Mouse (Mus musculus) hindbrain, embryonic 15.5 days (tissue): ENCODE data around the gene Kdm2a. TPM values are rescaled to one million over a fixed set of nuclear protein-coding genes. Genes with fewer than 3 reads are reported as not detected.

ENCODE experiments used
- ATAC-seq: fragments of 200-750 bp; cut with Nextera tagmentation; 2 replicates; pipeline ENCODE4 v1.8.0; 2017; ENCODE audit warnings: low read depth, moderate number of reproducible peaks, moderate TSS enrichment; ENCODE audit not compliant: low FRiP score
- H3K27ac ChIP-seq: fragments of 300-500 bp; sonication (generic); replicated peaks from 2 replicates; pipeline ENCODE4 v1.5.1; 2015; ENCODE audit warnings: mild to moderate bottlenecking, inconsistent platforms
- H3K27me3 ChIP-seq: fragments of 300-500 bp; sonication (generic); 2 replicates; pipeline ENCODE4 v1.6.1; 2015; ENCODE audit warnings: control low read depth, inconsistent platforms
- H3K36me3 ChIP-seq: fragments of 300-500 bp; sonication (generic); 2 replicates; pipeline ENCODE4 v1.6.1; 2015; ENCODE audit warnings: control low read depth, inconsistent platforms
- H3K4me1 ChIP-seq: fragments of 300-500 bp; sonication (generic); replicated peaks from 2 replicates; pipeline ENCODE4 v1.6.1; 2015; ENCODE audit warnings: control low read depth, inconsistent platforms
- H3K4me2 ChIP-seq: fragments of 300-500 bp; sonication (generic); 2 replicates; pipeline ENCODE4 v1.6.1; 2015; ENCODE audit warnings: moderate library complexity, mild to moderate bottlenecking, inconsistent platforms
- H3K4me3 ChIP-seq: fragments of 300-500 bp; sonication (generic); 2 replicates; pipeline ENCODE4 v1.5.1; 2015; ENCODE audit warnings: mild to moderate bottlenecking, inconsistent platforms
- H3K9ac ChIP-seq: fragments of 300-500 bp; sonication (generic); 2 replicates; pipeline ENCODE4 v1.6.1; 2015; ENCODE audit warnings: inconsistent platforms
- H3K9me3 ChIP-seq: fragments of 300-500 bp; sonication (generic); 2 replicates; pipeline ENCODE4 v1.6.1; 2016; ENCODE audit warnings: control low read depth, inconsistent platforms
- WGBS: fragments of 180-500 bp; shearing (Covaris S2); methylation state at CpG from one replicate; pipeline ENCODE4 v1.1.7; 2015; 5-methylcytosine and 5-hydroxymethylcytosine counted together
- polyA plus RNA-seq: library from polyadenylated mRNA; unstranded; fragments of >200 nt; fragmentation: Nextera tagmentation; extraction: Ambion mirVana; gene quantifications from 2 replicates; pipeline ENCODE4 v1.2.1, GENCODE M21; 2015

Gene Kdm2a
- polyA plus RNA-seq, 1 experiment from 2014 or later: 36.3 TPM

DNA sequence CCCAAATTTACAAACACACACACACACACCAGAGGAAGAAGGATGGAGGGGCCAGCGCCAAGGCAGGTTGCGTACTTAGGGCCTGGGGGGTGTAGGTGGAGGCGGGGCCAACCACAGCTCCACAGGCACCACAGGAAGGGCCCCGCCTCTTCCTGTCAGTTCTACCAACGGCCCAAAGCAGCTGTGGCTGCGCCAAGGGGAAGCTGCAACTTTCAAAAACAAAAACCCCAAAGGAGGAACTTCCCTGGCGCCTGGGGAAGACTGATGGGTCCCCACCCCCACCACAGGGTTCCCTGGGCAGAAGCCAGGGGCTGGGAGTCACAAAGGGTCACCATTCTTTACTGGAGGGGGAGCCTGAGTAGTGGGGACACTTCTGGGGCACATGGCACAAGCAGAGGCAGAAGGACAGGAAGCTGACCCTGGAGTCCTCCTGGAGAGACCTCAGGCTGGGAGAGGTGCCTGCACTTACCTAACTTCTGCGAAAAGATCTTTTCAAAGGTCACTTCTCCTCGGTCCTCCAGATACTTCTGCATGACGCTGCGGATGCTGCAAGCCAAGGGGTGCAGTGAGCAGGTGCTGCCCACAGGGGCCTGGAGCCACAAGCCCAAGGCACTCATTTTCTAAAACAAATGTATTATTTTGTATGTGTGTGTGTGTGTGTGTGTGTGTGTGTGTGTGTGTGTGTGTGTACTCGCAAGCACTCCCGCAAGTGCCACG lies 103.5 kb downstream of the Kdm2a start:
- ATAC-seq: no peak
- Histone ChIP-seq H3K27me3 (no peaks in the 10 kb centered on the region), H3K9me3 (no peaks in the 10 kb centered on the region), H3K36me3 (peaks cover 35% of the 10 kb centered on the region), H3K4me1 (peaks cover 3% of the 10 kb centered on the region), H3K27ac (0 out of 2 replicates have a peak overlapping the region, but pooled peaks have one; percentile 25), H3K9ac (no peak overlapping the region), H3K4me2 (no peak overlapping the region), H3K4me3 (no peak overlapping the region)
- WGBS: 72% methylated on average over 14 of the region's 14 CpGs

DNA sequence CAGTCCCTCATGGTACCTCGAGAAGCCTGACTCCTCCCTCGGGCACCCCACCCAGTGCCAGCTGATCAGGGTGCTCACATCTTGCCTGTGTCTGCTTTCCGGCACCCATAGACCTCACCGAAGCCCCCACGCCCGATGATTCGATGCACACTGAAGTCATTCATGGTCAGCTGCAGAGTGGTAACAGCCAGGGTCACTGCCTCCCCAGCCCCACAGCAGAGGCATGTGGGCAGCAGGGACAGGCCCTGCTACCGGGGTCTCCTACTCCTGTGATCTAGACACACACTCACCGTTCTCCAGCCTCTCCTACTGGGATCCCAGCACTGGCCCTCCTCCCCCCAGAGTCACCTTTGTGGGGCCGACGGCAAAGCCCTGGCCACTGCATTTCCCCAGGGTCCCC lies 106.9 kb downstream of the Kdm2a start:
- Histone ChIP-seq H3K4me2 (no peak overlapping the region), H3K27ac (no peak overlapping the region), H3K9me3 (no peaks in the 10 kb centered on the region), H3K4me1 (no peaks in the 10 kb centered on the region), H3K4me3 (no peak overlapping the region), H3K9ac (no peak overlapping the region), H3K36me3 (peaks cover 62% of the 10 kb centered on the region), H3K27me3 (no peaks in the 10 kb centered on the region)
- 88% methylated on average over 11 of the region's 11 CpGs for WGBS
- no peak for ATAC-seq

DNA sequence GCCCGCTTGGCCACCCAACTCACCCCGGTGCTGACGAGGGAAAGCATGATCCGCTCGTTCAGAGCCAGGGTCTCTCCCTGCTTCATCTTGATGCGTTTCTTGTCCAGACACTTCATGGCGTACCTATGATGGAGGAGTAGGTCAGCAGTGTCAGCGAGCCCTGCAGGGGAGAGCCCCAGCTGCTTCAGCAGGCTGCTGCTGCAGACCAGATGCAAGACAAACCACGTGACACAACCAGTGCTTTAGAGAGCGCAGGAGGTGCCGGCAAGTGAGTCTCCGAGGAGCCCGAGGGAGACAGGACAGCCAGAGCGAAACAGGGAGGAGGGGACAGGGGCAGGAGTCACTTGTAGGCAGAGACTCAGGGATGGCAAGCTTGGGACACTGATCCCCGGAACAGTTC lies 107.3 kb downstream of the Kdm2a start:
- Histone ChIP-seq H3K4me2 (no peak overlapping the region), H3K9me3 (no peaks in the 10 kb centered on the region), H3K27ac (no peak overlapping the region), H3K27me3 (no peaks in the 10 kb centered on the region), H3K4me1 (no peaks in the 10 kb centered on the region), H3K4me3 (no peak overlapping the region), H3K36me3 (peaks cover 66% of the 10 kb centered on the region), H3K9ac (no peak overlapping the region)
- ATAC-seq: no peak
- 69% methylated on average over 15 of the region's 15 CpGs for WGBS

DNA sequence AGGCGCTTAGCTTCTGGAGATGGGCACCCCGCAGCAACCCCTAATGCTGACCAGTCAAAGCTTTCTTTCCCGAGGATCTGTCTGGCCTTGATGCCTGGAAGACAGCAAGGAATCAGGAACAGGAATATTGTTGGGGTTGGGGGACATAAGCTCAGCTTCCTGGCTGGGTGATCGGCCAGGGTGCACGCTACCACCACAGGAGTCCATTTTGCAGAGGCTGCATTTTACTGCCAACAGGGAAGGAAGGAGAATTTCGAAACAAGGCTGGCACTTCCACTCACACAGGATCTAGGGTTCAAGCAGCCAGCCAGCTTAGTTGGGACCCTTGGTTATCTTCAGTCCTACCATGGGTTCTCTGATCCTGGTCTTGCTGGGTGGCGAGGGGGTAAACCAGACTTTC lies 114.4 kb downstream of the Kdm2a start:
- Histone ChIP-seq H3K27ac (peak overlapping the region; percentile 76; the same call in 1 of the 2 replicates), H3K4me1 (peaks cover 25% of the 10 kb centered on the region), H3K9ac (0 out of 2 replicates have a peak overlapping the region, but pooled peaks have one; percentile 25), H3K9me3 (no peaks in the 10 kb centered on the region), H3K36me3 (peaks cover 38% of the 10 kb centered on the region), H3K4me2 (peak overlapping the region; percentile 83), H3K27me3 (no peaks in the 10 kb centered on the region), H3K4me3 (peak overlapping the region; percentile 71)
- no peak for ATAC-seq
- WGBS: 40% methylated on average over 7 of the region's 7 CpGs

DNA sequence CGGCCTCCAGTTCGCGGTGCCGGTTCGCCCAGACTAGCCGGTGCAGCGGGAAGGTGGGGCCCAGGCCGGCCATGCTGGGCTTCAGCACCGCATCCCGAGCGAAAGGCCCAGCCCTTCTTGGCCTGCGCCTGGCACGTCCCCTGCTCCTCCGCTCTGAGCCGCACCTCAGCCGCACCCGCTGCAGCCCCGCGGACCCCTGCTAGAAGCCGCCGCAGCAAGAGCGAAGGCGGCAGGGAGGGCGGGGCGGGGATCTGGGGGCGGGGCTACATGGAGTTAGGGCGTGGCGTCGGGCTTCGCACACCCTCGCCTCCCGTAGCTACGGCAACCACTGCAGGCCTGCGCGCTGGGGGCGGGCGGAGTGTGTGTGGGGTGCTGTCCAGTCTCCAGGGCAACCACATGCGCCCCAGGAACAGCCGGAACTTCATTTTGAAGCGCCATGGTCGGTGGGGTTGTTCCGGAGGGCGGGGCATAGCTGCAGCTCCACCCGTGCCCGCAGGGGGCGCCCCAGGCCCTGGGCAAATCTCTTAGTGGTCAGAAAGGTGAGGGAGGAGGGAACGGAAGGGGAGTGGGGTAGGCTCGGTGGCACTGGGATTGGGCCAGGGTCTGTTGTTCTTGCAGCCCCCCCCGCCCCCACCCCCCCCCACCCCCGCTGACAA lies 115.1 kb downstream of the Kdm2a start, which contains the start of gene Ankrd13d:
Ankrd13d (minus strand) TSS at position 240 of the 656 bp plus-strand sequence.
- Histone ChIP-seq H3K4me1 (peaks cover 25% of the 10 kb centered on the region), H3K4me3 (peak within 1 kb of the TSS; percentile 71), H3K9me3 (no peaks in the 10 kb centered on the region), H3K36me3 (peaks cover 38% of the 10 kb centered on the region), H3K27ac (peak within 1 kb of the TSS; percentile 76), H3K27me3 (no peaks in the 10 kb centered on the region), H3K9ac (peak within 1 kb of the TSS; percentile 82), H3K4me2 (peak within 1 kb of the TSS; percentile 83)
- WGBS: under 1% methylated on average over 44 of the region's 50 CpGs
- peak; percentile 96 for ATAC-seq

DNA sequence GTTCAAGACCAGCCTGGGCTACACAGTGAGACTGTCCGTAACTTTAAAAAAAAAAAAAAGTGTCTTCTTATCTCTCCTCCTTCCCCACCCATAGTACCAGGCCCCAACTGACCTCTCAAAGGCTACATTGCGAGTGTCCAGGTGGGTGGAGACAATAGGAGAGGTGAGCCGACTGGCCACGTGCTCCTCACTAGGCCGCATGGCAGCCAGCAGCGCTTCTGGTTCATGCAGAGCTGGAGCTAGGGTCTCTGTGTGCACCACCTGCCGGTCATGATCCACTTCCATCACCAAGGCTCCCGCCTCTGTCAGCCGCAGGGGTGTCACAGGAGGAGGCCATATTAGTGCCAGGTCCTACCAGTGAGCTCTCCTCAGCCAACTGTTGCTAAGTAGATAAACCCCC lies 117.7 kb downstream of the Kdm2a start:
- H3K9me3 ChIP-seq: no peaks in the 10 kb centered on the region
- WGBS: 99% methylated on average over 9 of the region's 9 CpGs
- H3K4me3 ChIP-seq: no peak overlapping the region
- H3K9ac ChIP-seq: no peak overlapping the region
- no peak for ATAC-seq
- H3K27me3 ChIP-seq: no peaks in the 10 kb centered on the region
- H3K36me3 ChIP-seq: peaks cover 17% of the 10 kb centered on the region
- H3K4me1 ChIP-seq: peaks cover 25% of the 10 kb centered on the region
- no peak overlapping the region for H3K27ac ChIP-seq
- H3K4me2 ChIP-seq: no peak overlapping the region

DNA sequence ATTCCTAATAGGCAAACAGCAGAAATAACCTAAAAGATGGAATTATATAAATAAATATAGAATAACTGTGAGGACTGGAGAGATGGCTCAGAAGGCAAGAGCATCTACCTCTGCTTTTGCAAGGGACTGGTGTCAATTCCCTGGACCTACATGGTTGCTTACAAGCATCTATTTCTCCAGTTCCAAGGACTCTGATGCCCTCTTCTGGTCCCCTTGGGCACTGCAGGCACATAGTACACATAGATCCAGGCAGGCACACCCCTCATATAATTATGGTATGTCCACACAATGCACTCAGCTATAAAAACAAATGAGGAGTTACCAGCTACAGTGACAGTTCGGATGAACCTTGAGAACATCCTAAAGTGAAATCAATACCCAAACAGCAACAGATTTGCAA lies 118.6 kb downstream of the Kdm2a start:
- no peak for ATAC-seq

DNA sequence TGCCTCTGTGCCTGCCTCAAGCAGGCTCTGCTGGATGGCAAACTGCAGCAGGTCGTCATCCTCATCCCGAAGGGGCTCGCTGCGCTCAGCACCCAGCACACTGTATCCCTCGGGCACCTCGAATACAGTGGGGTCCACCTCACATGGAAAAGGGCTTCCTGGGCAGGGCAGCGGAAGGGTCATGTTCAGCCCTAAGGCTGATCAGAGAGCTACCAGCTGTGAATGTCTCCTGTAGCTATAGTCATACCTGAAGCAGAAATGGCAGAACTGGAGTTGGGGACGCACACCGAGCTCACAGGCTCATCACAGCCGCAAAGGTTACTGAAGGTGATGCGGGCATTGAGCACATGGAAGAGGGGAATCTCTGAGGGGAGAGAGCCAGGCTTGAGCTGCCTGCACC lies 127.1 kb downstream of the Kdm2a start:
- Histone ChIP-seq H3K27me3 (peaks cover 15% of the 10 kb centered on the region), H3K4me1 (peaks cover 10% of the 10 kb centered on the region; the same call in 1 of the 2 replicates), H3K4me2 (no peak overlapping the region), H3K9me3 (no peaks in the 10 kb centered on the region), H3K9ac (no peak overlapping the region), H3K36me3 (peaks cover 6% of the 10 kb centered on the region), H3K27ac (no peak overlapping the region), H3K4me3 (no peak overlapping the region)
- WGBS: 94% methylated on average over 11 of the region's 11 CpGs
- ATAC-seq: no peak

More for the DNA sequence above, 118.6 kb downstream of the Kdm2a start:
- Histone ChIP-seq H3K9ac (no peak overlapping the region), H3K27me3 (no peaks in the 10 kb centered on the region), H3K4me2 (no peak overlapping the region), H3K9me3 (no peaks in the 10 kb centered on the region), H3K4me1 (peaks cover 25% of the 10 kb centered on the region), H3K27ac (no peak overlapping the region), H3K4me3 (no peak overlapping the region), H3K36me3 (peaks cover 17% of the 10 kb centered on the region)
- 100% methylated on average over 1 of the region's 1 CpGs for WGBS

DNA sequence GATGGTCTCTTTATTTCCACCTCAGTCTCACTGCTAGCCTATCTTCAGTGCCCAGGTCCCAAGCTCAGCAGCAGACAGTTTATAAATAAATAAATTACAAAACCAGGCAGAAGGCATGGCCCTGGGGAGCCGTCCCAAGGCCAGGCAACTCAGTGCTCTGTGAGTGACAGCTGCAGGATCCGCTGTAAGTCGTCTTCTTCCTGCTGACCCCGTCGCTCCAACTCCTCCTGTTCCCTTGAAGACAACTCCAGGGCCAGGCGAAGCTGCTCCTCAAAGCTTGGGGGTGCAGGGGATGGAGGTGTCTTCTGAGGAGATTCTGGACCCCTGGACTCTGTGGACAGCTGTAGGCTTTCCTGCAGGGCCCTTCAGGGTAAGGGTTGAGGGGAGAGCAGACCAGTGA lies 127.9 kb downstream of the Kdm2a start:
- Histone ChIP-seq H3K36me3 (peaks cover 6% of the 10 kb centered on the region), H3K4me2 (no peak overlapping the region), H3K27me3 (peaks cover 15% of the 10 kb centered on the region), H3K9me3 (no peaks in the 10 kb centered on the region), H3K4me1 (peaks cover 10% of the 10 kb centered on the region; the same call in 1 of the 2 replicates), H3K4me3 (no peak overlapping the region), H3K27ac (no peak overlapping the region), H3K9ac (no peak overlapping the region)
- WGBS: 68% methylated on average over 6 of the region's 6 CpGs
- no peak for ATAC-seq

DNA sequence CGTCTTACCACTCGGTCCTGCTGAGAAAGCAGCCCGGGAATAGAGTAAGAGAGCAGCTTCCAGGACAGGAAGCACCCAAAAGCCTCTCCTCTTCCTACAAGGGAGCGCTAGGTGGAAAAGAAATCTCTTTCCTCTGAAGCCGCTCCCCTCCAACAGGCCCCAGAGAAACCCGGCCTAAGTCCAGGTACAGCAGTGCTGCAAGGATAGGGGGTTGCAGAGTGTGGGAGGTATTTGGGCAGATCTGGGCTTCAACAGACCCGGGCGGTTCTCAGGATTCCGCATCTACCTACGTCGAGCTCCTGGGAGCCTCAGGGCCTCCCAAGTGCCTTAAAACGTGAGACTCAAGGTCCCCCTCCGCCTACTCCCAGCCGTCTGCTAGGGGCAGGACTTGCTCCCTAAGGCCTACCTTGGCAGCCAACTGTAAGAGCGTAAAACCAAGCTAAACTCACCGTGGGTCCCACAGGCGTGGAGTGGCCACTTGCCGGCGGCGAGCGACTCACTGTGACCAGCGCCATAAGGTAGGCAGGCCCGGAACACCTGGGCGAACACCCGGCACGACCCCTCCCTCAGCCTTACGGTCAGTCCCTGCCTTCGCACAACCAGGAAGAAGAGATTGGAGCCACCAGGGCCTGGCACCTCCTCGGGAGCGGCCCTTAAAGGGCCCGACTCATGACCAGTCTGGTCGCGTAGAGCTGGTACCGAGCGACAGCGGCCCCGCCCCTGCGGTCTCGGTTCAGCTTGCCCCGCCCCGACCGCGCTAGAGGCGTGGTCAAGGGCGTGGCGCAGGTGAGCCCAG lies 129.3 kb downstream of the Kdm2a start, which contains the start of gene Ssh3:
Ssh3 (minus strand) TSS at position 615 of the 796 bp plus-strand sequence.
- Histone ChIP-seq H3K36me3 (peaks cover 6% of the 10 kb centered on the region), H3K27me3 (peaks cover 15% of the 10 kb centered on the region), H3K9me3 (no peaks in the 10 kb centered on the region), H3K4me2 (peak within 1 kb of the TSS; percentile 53), H3K4me1 (peaks cover 10% of the 10 kb centered on the region; the same call in 1 of the 2 replicates), H3K9ac (peak within 1 kb of the TSS; percentile 9; the same call in 1 of the 2 replicates), H3K27ac (no peak within 1 kb of the TSS), H3K4me3 (peak within 1 kb of the TSS; percentile 33)
- WGBS: 6% methylated on average over 46 of the region's 46 CpGs
- ATAC-seq: peak; percentile 74; the same call in 1 of the 2 replicates

DNA sequence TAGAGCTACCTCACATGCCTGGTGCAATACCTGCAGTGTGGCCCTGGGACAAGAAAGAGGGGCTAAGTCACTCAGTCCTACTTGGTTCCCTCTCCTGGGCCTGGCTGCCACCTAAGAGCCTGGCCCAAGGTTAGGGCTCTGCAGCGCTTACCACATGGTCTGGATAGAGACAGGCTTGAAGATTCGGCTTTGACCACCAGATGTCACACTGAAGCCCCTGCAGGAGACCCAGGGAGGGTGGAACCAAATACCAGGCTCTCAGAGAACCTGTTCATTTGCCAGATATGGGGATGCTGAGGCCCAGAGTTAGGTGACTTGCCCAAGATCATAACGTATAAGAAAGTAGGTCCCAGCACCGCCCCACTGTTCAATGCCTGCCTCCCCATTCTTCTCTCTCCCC lies 132.1 kb downstream of the Kdm2a start:
- Histone ChIP-seq H3K9ac (no peak overlapping the region), H3K27ac (no peak overlapping the region), H3K9me3 (no peaks in the 10 kb centered on the region), H3K4me1 (peaks cover 10% of the 10 kb centered on the region; the same call in 1 of the 2 replicates), H3K4me2 (no peak overlapping the region), H3K27me3 (peaks cover 15% of the 10 kb centered on the region), H3K36me3 (peaks cover 6% of the 10 kb centered on the region), H3K4me3 (no peak overlapping the region)
- ATAC-seq: no peak
- WGBS: 65% methylated on average over 4 of the region's 4 CpGs
